Mouse (Mus musculus): Measurements from ENCODE around the gene Clybl.

Gene Clybl

GRCm38 (mm10) chr14:122359136-122359905, 177.8 kb downstream of the Clybl start:
- no peak for DNase-seq (ENCODE audit: low spot score in 2 of 2)

DNA sequence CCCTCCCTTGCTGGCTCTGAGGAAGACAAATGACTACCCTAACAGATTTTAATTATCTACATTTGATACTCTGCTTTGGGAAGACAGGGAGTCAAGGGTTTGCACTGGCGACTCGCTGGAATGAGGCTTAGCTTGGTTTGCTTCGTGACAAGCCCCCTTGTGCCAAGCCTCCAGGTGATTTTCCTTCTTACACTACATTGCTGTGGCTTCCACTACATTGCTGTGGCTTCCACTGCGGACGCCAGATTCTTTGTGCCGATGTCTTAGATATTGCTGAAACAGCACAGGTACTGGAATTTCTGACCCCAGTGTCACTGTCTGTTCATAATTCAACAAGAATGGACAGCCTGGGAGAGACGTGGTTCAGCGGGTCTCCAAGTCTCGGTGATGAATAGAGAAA, 180.3 kb downstream of the Clybl start:
- DNase-seq (ENCODE audit: low spot score in 2 of 2): no peak

- DNase-seq (ENCODE audit: low spot score in 2 of 2): no peak
These were observed 181.7 kb downstream of the Clybl start for GRCm38 (mm10) chr14:122363156-122363555.

GRCm38 (mm10) chr14:122364026-122364425, 182.5 kb downstream of the Clybl start:
- DNase-seq (ENCODE audit: low spot score in 2 of 2): no peak

DNA sequence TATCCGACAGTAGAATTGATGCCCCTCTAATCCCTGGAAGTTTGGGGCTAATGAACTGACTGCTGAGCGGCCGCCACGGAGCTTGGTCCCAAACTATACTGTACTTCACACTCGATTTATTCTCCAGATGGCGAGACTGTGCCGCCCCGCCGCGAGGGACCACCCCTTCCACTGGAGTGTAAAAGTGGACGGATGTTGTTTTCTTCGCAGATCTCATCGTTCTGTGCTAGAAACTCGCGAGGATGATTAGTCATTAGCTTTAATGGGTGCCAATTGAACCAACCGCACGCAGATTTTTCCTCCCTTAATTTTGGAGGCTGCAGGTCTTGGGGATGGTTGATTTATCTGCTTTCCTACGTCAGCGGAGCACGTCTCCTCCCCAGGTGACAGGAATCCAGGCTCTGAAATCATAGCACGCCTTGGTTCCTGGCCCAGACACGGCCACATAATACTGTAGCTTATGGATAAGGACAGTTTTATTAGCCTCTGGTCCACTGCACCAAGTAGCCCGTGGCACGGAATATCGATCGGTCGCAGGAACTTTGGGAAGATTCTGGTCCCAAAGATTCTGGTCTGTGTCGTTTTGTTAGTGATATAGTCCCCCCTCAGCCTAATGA, 185.9 kb downstream of the Clybl start:
- DNase-seq (ENCODE audit: low spot score in 2 of 2): no peak

- DNase-seq (ENCODE audit: low spot score in 2 of 2): no peak
These were observed 186.4 kb downstream of the Clybl start for GRCm38 (mm10) chr14:122367882-122368418.

GRCm38 (mm10) chr14:122368501-122368900, 187.0 kb downstream of the Clybl start:
- no peak for DNase-seq (ENCODE audit: low spot score in 2 of 2)

GRCm38 (mm10) chr14:122371979-122372378, 190.5 kb downstream of the Clybl start:
- no peak for DNase-seq (ENCODE audit: low spot score in 2 of 2)

GRCm38 (mm10) chr14:122373458-122373857, 192.0 kb downstream of the Clybl start:
- no peak for DNase-seq (ENCODE audit: low spot score in 2 of 2)

GRCm38 (mm10) chr14:122374285-122374997, 192.9 kb downstream of the Clybl start:
- DNase-seq (ENCODE audit: low spot score in 2 of 2): no peak

DNA sequence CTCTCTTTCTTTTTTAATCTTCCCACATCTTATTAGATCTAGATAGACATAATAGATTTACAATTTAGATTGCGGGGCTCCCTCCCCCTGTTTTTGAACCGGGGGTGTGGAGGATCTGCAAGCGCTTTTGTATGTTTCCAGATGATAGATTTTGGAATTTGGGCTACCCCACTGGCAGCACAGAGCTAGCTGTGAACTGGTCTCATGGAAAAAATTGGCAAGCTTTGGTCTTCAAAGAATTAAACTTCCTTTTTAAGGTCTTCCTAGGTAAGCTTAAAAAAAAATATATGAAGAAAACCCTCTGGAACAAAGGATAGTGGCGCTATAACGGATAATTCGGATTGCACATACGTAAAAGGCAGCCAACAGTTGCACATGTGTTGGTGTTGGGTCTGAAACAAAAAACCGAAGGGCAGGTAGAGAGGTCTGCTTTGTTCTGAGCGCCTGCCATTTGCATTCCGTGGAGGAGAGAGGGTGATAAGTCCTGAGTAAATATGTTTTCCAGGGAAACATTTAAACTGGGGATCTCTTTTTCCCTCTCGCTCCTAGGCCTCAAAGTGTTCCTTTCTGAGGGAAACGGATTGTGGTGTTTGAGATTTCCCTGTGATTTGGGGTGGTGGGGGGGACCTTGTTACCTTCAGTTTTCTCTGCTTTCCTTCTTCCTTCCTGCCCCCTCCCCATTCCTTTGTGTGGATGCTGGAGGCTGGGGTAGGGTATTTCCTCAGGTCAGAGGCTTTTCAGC, 193.7 kb downstream of the Clybl start:
- no peak for DNase-seq (ENCODE audit: low spot score in 2 of 2)

GRCm38 (mm10) chr14:122376482-122377143, 195.1 kb downstream of the Clybl start:
- no peak for DNase-seq (ENCODE audit: low spot score in 2 of 2)

DNA sequence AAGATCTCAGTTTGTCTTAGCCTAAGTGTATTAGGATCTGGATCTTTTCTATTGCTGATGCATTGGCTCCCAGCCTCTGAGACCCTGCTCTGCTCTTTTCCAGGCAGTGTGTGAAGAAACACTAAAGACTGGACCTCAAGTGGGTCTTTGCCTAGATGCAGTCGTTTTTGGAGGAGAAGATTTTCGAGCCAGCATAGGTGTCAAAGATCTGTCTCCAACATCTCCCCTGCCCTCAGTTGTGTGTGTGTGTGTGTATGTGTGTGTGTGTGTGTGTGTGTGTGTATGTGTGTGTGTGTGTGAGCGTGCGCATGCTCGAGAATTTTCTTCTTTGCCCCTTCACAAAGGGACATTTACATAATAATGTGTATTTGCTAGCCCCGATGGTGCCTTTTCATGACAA, 196.2 kb downstream of the Clybl start:
- no peak for DNase-seq (ENCODE audit: low spot score in 2 of 2)

DNA sequence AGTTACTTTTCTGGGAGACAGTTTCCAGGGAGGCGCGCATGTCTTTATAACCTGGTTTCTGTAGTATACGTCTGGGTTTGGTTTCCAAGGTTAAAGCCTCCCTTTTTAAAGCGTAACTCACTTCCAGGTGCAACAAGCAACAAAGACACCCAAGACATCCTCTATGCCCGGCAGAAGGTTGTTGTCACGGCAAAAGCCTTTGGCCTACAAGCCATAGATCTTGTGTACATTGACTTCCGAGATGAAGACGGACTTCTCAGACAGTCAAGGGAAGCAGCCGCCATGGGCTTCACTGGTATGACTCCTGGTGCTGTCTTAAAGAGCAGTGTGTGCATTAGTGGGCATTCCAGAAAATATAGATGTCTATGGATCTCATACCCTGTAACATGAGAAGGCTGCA, 197.6 kb downstream of the Clybl start:
- DNase-seq (ENCODE audit: low spot score in 2 of 2): no peak

DNA sequence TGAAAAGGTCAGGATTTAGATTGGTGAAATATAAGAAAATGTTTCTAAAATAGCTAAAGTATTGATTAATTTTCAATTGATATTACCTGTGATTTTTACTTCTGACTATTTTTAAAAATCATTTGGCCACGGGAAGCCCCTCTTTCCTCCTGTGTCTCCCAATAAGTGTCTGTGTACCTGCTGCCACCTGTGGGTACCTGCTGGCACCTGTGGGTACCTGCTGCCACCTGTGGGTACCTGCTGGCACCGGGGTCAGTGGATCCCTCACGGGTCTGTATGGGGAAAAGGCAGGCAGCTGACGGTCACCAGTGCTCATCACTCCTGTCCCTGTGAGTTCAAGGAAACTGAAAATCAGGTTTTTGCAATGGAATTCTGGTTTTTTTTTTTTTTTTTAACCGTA, 198.5 kb downstream of the Clybl start:
- no peak for DNase-seq (ENCODE audit: low spot score in 2 of 2)

- no peak for DNase-seq (ENCODE audit: low spot score in 2 of 2)
These were observed 199.7 kb downstream of the Clybl start for GRCm38 (mm10) chr14:122380896-122381845.

- no peak for DNase-seq (ENCODE audit: low spot score in 2 of 2)
These were observed 200.8 kb downstream of the Clybl start for GRCm38 (mm10) chr14:122382281-122382680.

DNA sequence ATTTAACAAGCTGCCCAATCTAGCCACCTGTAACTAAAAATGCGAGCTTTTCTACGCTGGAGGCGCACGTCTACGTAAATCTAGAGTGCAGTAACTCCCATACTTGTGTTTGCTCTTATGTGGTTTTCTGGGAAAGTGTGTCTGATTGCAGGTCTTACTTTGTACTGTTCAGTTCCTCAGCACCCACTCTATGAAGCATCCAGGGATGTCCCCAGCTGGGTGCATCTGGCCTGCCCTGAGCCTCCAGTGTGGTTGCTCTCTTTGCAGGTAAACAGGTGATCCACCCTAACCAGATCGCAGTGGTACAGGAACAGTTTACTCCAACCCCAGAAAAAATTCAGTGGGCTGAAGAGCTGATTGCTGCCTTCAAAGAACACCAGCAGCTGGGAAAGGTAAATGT, 202.4 kb downstream of the Clybl start:
- no peak for DNase-seq (ENCODE audit: low spot score in 2 of 2)

DNA sequence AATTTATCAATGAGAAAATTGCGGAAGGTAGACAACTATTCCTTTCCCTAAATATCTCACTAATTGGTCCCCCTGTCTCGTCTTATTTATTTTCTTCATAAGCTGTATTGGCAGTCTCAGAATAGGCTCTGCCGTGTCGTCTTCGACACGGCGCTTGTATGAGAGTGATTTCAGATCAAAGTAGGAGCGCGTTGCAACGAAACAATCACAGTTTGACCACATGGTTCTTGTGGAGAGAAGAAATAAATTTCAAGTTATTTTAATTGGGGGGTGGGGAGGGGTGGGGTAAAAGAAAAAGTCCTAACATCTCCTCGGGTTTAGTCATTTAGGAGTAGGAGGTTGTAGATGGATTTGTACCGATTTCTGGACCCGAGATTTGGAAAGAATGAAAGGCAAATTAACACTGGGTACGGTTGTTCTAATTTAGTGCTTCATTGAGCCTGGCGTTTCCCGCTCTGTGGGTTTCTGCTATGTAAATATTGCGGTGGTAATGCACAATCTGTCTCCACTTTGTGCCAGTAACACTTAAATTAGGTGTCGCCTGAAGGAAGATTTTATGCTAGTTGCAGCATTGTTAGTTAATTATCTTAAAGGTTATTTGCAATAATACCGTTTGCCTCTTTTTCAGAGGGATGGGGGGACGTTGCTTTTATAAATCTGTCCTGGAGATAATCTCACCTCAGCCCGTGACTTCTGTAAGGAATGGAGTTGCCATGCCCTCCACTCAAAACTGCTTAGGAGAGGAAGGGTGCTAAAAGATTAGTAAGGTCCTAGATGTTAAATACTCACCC, 203.1 kb downstream of the Clybl start:
- no peak for DNase-seq (ENCODE audit: low spot score in 2 of 2)

DNA sequence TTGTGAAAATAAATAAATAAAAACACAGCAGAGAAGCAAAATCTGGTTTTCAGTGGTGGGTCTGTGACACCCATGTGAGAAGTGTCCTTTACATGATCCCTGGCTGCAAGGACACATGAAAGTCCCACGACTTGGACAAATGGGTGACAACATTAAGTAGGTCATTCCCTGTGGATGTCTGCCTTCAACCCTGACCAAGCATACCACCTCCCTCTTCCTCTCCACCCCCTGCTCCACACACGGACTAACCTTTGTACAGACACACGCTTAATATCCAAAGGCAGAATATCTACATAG, 203.7 kb downstream of the Clybl start:
- no peak for DNase-seq (ENCODE audit: low spot score in 2 of 2)

All from spleen, postnatal 10 days (tissue).